Mouse (Mus musculus) intestine, embryonic 15.5 days (tissue): ENCODE data around the gene Dcaf1. TPM values are rescaled to one million over a fixed set of nuclear protein-coding genes. Genes with fewer than 3 reads are reported as not detected.

Source experiments
- polyA plus RNA-seq: library from polyadenylated mRNA; unstranded; fragments of >200 nt; fragmentation: Nextera tagmentation; extraction: Ambion mirVana; gene quantifications from 2 replicates; pipeline ENCODE4 v1.2.1, GENCODE M21; 2015

Dcaf1 gene
- polyA plus RNA-seq, 1 experiment from 2014 or later = 20.4 TPM

Other genes with a start within 250 kb of the Dcaf1 start
- not detected in 2 replicates for gene Iqcf6, start 195.3 kb upstream of the Dcaf1 start, polyA plus RNA-seq
- gene Grm2, start 165.8 kb upstream of the Dcaf1 start, polyA plus RNA-seq = not detected in 2 replicates
- gene Tex264, start 135.9 kb upstream of the Dcaf1 start, polyA plus RNA-seq = 52.6 and 59.5 TPM in 2 replicates
- gene Rad54l2, start 32.7 kb upstream of the Dcaf1 start, polyA plus RNA-seq = 4.7 and 5.0 TPM in 2 replicates
- 7.4 and 7.7 TPM in 2 replicates for gene Rbm15b, start 65.6 kb downstream of the Dcaf1 start, polyA plus RNA-seq
- 360 and 388 TPM in 2 replicates for gene Manf, start 70.1 kb downstream of the Dcaf1 start, polyA plus RNA-seq